ENCODE assay signal across 12 mouse cellular contexts in genomic region chr2:31026642-31027041, GRCm38 (mm10). TPM values are rescaled to one million over a fixed set of nuclear protein-coding genes. Genes with fewer than 3 reads are reported as not detected.
A peak's percentile ranks its signal among the peaks of the same experiment; 100 is the strongest.
DNase-seq lines count a peak whose midpoint lies in the region; ATAC-seq and TF ChIP-seq lines count a peak whose summit lies in the region.
"Had no signal": no experiment of that assay in that cellular context is flagged by ENCODE, and none has a peak within 500 bp of the region (broad histone marks: within the 10 kb centered on the region; RNA-seq: fewer than 3 reads in every experiment).

No protein-coding gene starts in this region.

- H3K4me2 ChIP-seq in embryonic facial prominence, embryonic 15.5 days (replicated peaks) = no peak overlapping the region
- no peak overlapping the region for H3K4me2 ChIP-seq in kidney, postnatal 0 days (ENCODE audit: low read length)
- H3K4me2 ChIP-seq: forebrain, embryonic 12.5 days; midbrain, embryonic 13.5 days had no signal

- WGBS in embryonic facial prominence, embryonic 15.5 days = 45% methylated on average over 8 of the region's 8 CpGs
- 73% methylated on average over 8 of the region's 8 CpGs for WGBS in embryonic facial prominence, embryonic 10.5 days
- 37% methylated on average over 8 of the region's 8 CpGs for WGBS in kidney, postnatal 0 days

- peaks cover 34% of the 10 kb centered on the region for H3K36me3 ChIP-seq in embryonic facial prominence, embryonic 15.5 days
- peaks cover 37% of the 10 kb centered on the region for H3K36me3 ChIP-seq in embryonic facial prominence, embryonic 10.5 days (replicated peaks)
- peaks cover 10% of the 10 kb centered on the region for H3K36me3 ChIP-seq in kidney, postnatal 0 days (ENCODE audit: insufficient read depth, low read length)

- no peak for DNase-seq in embryonic facial prominence, embryonic 10.5 days (ENCODE audit: low spot score)
- peak; percentile 53 for DNase-seq in kidney, postnatal 0 days (ENCODE audit: low spot score)
- DNase-seq in kidney, adult 11 months = no peak
- DNase-seq in layer of hippocampus, adult 8-10 months (ENCODE audit: low spot score in 2 of 2) = no peak
- no peak for DNase-seq in right cerebral cortex, adult 18-20 months
- DNase-seq: cerebellum, postnatal 14 days; liver, postnatal 0 days; lung, postnatal 4 days had no signal

- no peaks in the 10 kb centered on the region for H3K9me3 ChIP-seq in embryonic facial prominence, embryonic 15.5 days (replicated peaks)
- H3K9me3 ChIP-seq in embryonic facial prominence, embryonic 10.5 days = no peaks in the 10 kb centered on the region
- H3K9me3 ChIP-seq in kidney, postnatal 0 days (replicated peaks; ENCODE audit: low read length) = no peaks in the 10 kb centered on the region
- H3K9me3 ChIP-seq: forebrain, embryonic 12.5 days; midbrain, embryonic 13.5 days had no signal

- no peak overlapping the region for H3K27ac ChIP-seq in embryonic facial prominence, embryonic 15.5 days (replicated peaks)
- no peak overlapping the region for H3K27ac ChIP-seq in embryonic facial prominence, embryonic 10.5 days (replicated peaks)
- H3K27ac ChIP-seq in kidney, postnatal 0 days = peak overlapping the region; percentile 57
- H3K27ac ChIP-seq in bone marrow macrophage, adult 2 months (ENCODE audit: insufficient read depth, low read depth, low read length) = peak overlapping the region; percentile 59
- H3K27ac ChIP-seq: forebrain, embryonic 12.5 days; midbrain, embryonic 13.5 days had no signal

- H3K9ac ChIP-seq in embryonic facial prominence, embryonic 15.5 days = no peak overlapping the region
- no peak overlapping the region for H3K9ac ChIP-seq in kidney, postnatal 0 days (ENCODE audit: low read depth, low read length)
- H3K9ac ChIP-seq: forebrain, embryonic 12.5 days; liver, postnatal 0 days; midbrain, embryonic 13.5 days had no signal

- no peak overlapping the region for H3K4me3 ChIP-seq in embryonic facial prominence, embryonic 15.5 days (replicated peaks)
- H3K4me3 ChIP-seq in embryonic facial prominence, embryonic 10.5 days = no peak overlapping the region
- no peak overlapping the region for H3K4me3 ChIP-seq in kidney, postnatal 0 days (replicated peaks; ENCODE audit: low read depth, low read length)
- H3K4me3 ChIP-seq in bone marrow macrophage, adult 2 months (ENCODE audit: insufficient read depth, low read length) = no peak overlapping the region
- H3K4me3 ChIP-seq: forebrain, embryonic 12.5 days; midbrain, embryonic 13.5 days had no signal

- 0 out of 2 replicates have a peak, but pooled peaks have one; percentile 52 for ATAC-seq in embryonic facial prominence, embryonic 15.5 days (ENCODE audit: insufficient number of reproducible peaks, low FRiP score, low TSS enrichment, low read depth)
- no peak for ATAC-seq in kidney, postnatal 0 days (replicated peaks; ENCODE audit: low FRiP score, low read depth)
- ATAC-seq: liver, postnatal 0 days; midbrain, embryonic 13.5 days had no signal

- TF ChIP-seq POLR2A in bone marrow macrophage, adult 2 months (IDR thresholded peaks at IDR 0.05; ENCODE audit: borderline replicate concordance, low read depth, low read length) = no peak

- TF ChIP-seq CTCF in kidney, postnatal 0 days (IDR thresholded peaks at IDR 0.05; ENCODE audit: low read depth) = no peak
- no peak for TF ChIP-seq CTCF in bone marrow macrophage, adult 2 months (IDR thresholded peaks at IDR 0.05; ENCODE audit: low read depth, low read length)

- H3K4me1 ChIP-seq in embryonic facial prominence, embryonic 15.5 days = peaks cover 7% of the 10 kb centered on the region; the same call in 1 of the 2 replicates
- H3K4me1 ChIP-seq in embryonic facial prominence, embryonic 10.5 days = peaks cover 9% of the 10 kb centered on the region
- H3K4me1 ChIP-seq in kidney, postnatal 0 days (replicated peaks; ENCODE audit: insufficient read depth, low read length) = no peaks in the 10 kb centered on the region; the same call in none of the 2 replicates
- peaks cover 38% of the 10 kb centered on the region for H3K4me1 ChIP-seq in bone marrow macrophage, adult 2 months (ENCODE audit: control insufficient read depth, insufficient read depth, low read length)
- H3K4me1 ChIP-seq: forebrain, embryonic 12.5 days; midbrain, embryonic 13.5 days had no signal

- H3K27me3 ChIP-seq in embryonic facial prominence, embryonic 15.5 days = no peaks in the 10 kb centered on the region
- H3K27me3 ChIP-seq in embryonic facial prominence, embryonic 10.5 days (replicated peaks; ENCODE audit: low read depth, poor library complexity, severe bottlenecking) = no peaks in the 10 kb centered on the region
- H3K27me3 ChIP-seq in kidney, postnatal 0 days (ENCODE audit: insufficient read depth, low read length) = no peaks in the 10 kb centered on the region
- H3K27me3 ChIP-seq: forebrain, embryonic 12.5 days; midbrain, embryonic 13.5 days had no signal

RNA-seq across cellular contexts. Expression of gene Usp20, which starts 44.6 kb away (rescaled TPM):
- polyA plus RNA-seq in embryonic facial prominence, embryonic 15.5 days (2015; fragmentation: Nextera tagmentation; extraction: Ambion mirVana) = 29.4 and 31.1 TPM in 2 replicates
- 16.6 and 17.0 TPM in 2 replicates for polyA plus RNA-seq in embryonic facial prominence, embryonic 10.5 days (2016; fragmentation: Nextera tagmentation; extraction: Ambion mirVana)
- 12.9 and 15.9 TPM in 2 replicates for polyA plus RNA-seq in kidney, postnatal 0 days (2015; fragmentation: Nextera tagmentation; extraction: Ambion mirVana)
- 7.1 and 9.7 TPM in 2 replicates for polyA plus RNA-seq in bone marrow macrophage, adult 2 months (2012; ENCODE audit: insufficient read depth, insufficient read length, missing spikeins)
- total RNA-seq in layer of hippocampus, adult 8-10 months (2022) = 10 to 100 TPM; 84.0 to 97.7 (median 90.5) TPM

RNA-seq across cellular contexts. Expression of gene BC005624, which starts 44.6 kb away (rescaled TPM):
- 64.4 TPM in 2 replicates for polyA plus RNA-seq in embryonic facial prominence, embryonic 15.5 days (2015; fragmentation: Nextera tagmentation; extraction: Ambion mirVana)
- polyA plus RNA-seq in embryonic facial prominence, embryonic 10.5 days (2016; fragmentation: Nextera tagmentation; extraction: Ambion mirVana) = 54.3 and 57.4 TPM in 2 replicates
- 47.2 and 48.4 TPM in 2 replicates for polyA plus RNA-seq in kidney, postnatal 0 days (2015; fragmentation: Nextera tagmentation; extraction: Ambion mirVana)
- polyA plus RNA-seq in bone marrow macrophage, adult 2 months (2012; ENCODE audit: insufficient read depth, insufficient read length, missing spikeins) = 90.8 and 96.9 TPM in 2 replicates
- total RNA-seq in layer of hippocampus, adult 8-10 months (2022) = 10 to 100 TPM; 66.5 to 72.2 (median 67.0) TPM

RNA-seq across cellular contexts. Expression of gene Tor1a, which starts 58.9 kb away (rescaled TPM):
- 79.1 and 84.7 TPM in 2 replicates for polyA plus RNA-seq in embryonic facial prominence, embryonic 15.5 days (2015; fragmentation: Nextera tagmentation; extraction: Ambion mirVana)
- polyA plus RNA-seq in embryonic facial prominence, embryonic 10.5 days (2016; fragmentation: Nextera tagmentation; extraction: Ambion mirVana) = 81.6 and 85.6 TPM in 2 replicates
- polyA plus RNA-seq in kidney, postnatal 0 days (2015; fragmentation: Nextera tagmentation; extraction: Ambion mirVana) = 69.1 and 70.7 TPM in 2 replicates
- 45.2 and 53.7 TPM in 2 replicates for polyA plus RNA-seq in bone marrow macrophage, adult 2 months (2012; ENCODE audit: insufficient read depth, insufficient read length, missing spikeins)
- 10 to 100 TPM; 41.3 to 47.7 (median 44.4) TPM for total RNA-seq in layer of hippocampus, adult 8-10 months (2022)

Comparison
In these comparisons a context has a peak if more than half of its experiments do, and no peak if none do; other contexts are left out.
1. H3K27ac ChIP-seq: peak in kidney, postnatal 0 days (single experiment) and bone marrow macrophage, adult 2 months (single experiment); none in embryonic facial prominence, embryonic 15.5 days (single experiment) and embryonic facial prominence, embryonic 10.5 days (single experiment).